Mouse (Mus musculus): ENCODE results near the gene Foxp1.

DNA sequence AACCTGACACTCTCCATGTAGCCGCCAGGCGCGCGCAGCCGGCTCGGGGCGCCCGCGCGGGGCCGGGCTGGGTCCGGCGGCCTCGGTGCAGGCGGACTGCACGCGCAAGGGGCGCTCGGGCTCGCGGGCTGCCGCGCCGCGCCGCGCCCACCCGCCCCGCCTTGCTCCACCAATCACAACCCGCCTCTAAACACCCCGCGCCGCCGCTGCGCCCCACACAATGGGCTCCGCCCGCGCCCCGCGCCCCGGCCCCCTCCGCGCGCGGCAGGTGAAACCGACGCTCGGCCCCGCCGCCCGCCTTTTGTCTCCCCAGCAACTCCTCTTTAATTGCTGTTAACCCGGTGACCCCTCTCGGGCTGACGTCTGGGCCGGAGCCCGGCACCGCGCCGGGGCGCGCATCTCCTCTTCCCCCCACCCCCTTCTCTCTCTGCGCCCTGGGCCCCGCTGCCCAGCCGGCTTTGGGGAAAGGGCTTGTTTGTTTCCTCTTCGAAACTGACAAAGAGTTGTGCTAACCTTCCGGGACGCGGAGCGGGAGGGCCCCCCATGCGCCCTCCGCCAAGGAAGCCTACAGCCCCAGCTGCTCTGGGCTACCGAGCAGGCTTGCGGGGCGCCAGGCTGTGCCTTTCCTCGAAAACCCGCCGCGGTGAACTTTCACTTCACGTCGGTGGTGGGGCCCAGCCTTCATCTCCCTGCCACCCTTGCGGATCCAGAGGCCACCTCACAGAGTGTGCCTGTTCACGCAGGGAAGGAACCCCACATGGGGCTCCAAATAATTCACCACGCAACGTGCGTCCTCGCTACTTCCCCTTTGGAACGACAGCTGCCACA, 494.1 kb downstream of the Foxp1 start:
- TF ChIP-seq POLR2A (IDR thresholded peaks at IDR 0.05; ENCODE audit: low read depth, low read length), result no peak
- TF ChIP-seq CTCF (IDR thresholded peaks at IDR 0.05; ENCODE audit: extremely low read depth, insufficient read depth, insufficient read length, insufficient replicate concordance), result no peak
